Mouse (Mus musculus) C2C12 (cell line): ENCODE measurements around the gene Prtn3.

Experiments
- CEBPB ChIP-seq: IDR thresholded peaks from one replicate; pipeline ENCODE4 v1.6.1; 2011; ENCODE audit warnings: low read depth, mild to moderate bottlenecking, control low read depth, moderate library complexity
- CTCF ChIP-seq: IDR thresholded peaks from one replicate; pipeline ENCODE4 v1.5.1; 2011; ENCODE audit not compliant: control insufficient read depth, insufficient read depth, insufficient read length
- FOSL1 ChIP-seq: IDR thresholded peaks from one replicate; pipeline ENCODE4 v1.8.0; 2011; ENCODE audit warnings: mild to moderate bottlenecking, low read length; ENCODE audit not compliant: poor library complexity, insufficient read depth, severe bottlenecking
- MAX ChIP-seq: IDR thresholded peaks from one replicate; pipeline ENCODE4 v1.6.1; 2011; ENCODE audit warnings: mild to moderate bottlenecking, control low read depth

- TF ChIP-seq MAX (no peak), CTCF (no peak), CEBPB (no peak), FOSL1 (no peak)
Observed at GRCm38 (mm10) chr10:79855558-79856184, 18.6 kb upstream of the Prtn3 start.
